Mouse (Mus musculus) lung, postnatal 0 days (tissue): ENCODE measurements around the gene Map2k7.

Experiments
- CTCF ChIP-seq: IDR thresholded peaks from 2 replicates; pipeline ENCODE4 v1.5.1; 2016; ENCODE audit warnings: antibody characterized with exemption, mild to moderate bottlenecking
- EP300 ChIP-seq: IDR thresholded peaks from 2 replicates; pipeline ENCODE4 v1.6.1; 2016; ENCODE audit warnings: antibody characterized with exemption, mild to moderate bottlenecking, control low read depth

- TF ChIP-seq CTCF (no peak), EP300 (no peak)
These were observed 8.8 kb upstream of the Map2k7 start for GRCm38 (mm10) chr8:4229784-4230183.
